Comparison of ENCODE assay signal across 1 mouse cellular context in genomic region chr4:126203336-126203895, GRCm38 (mm10).
TF ChIP-seq lines count a peak whose summit lies in the region.

No protein-coding gene starts in this region.

TF ChIP-seq in CH12.LX, 34 proteins besides CTCF, POLR2A, EP300 and RAD21 (continued from another document):
- TF ChIP-seq MYC (IDR thresholded peaks at IDR 0.05; ENCODE audit: low read depth, low read length) (0 out of 2 replicates have a peak, but pooled peaks have one; percentile 28), CHD1 (IDR thresholded peaks at IDR 0.05; ENCODE audit: low read depth, low read length) (peak; percentile 91), ZKSCAN1 (IDR thresholded peaks at IDR 0.05; ENCODE audit: borderline replicate concordance, low read depth, low read length) (no peak), SIN3A (IDR thresholded peaks at IDR 0.05; ENCODE audit: low read length) (peak; percentile 56), ETS1 (conservative IDR thresholded peaks at IDR 0.05; ENCODE audit: low read depth, low read length) (0 out of 2 replicates have a peak, but pooled peaks have one; percentile 12), MEF2A (IDR thresholded peaks at IDR 0.05; ENCODE audit: borderline replicate concordance, low read depth, low read length) (no peak)
